Mouse (Mus musculus) embryonic facial prominence, embryonic 11.5 days (tissue): ENCODE results near the gene Unk. TPM values are rescaled to one million over a fixed set of nuclear protein-coding genes. Genes with fewer than 3 reads are reported as not detected.
A peak's percentile ranks its signal among the peaks of the same experiment; 100 is the strongest.

Source experiments
- ATAC-seq: fragments of 200-750 bp; cut with Nextera tagmentation; replicated peaks from 2 replicates; pipeline ENCODE4 v1.8.0; 2017; ENCODE audit warnings: low read depth; ENCODE audit not compliant: insufficient number of reproducible peaks, low FRiP score, low TSS enrichment
- DNase-seq: peaks from one replicate; pipeline ENCODE4 v3.0.0-alpha.2; 2015; ENCODE audit warnings: low spot score
- H3K27ac ChIP-seq: fragments of 300-500 bp; sonication (generic); replicated peaks from 2 replicates; pipeline ENCODE4 v1.5.1; 2014; ENCODE audit warnings: mild to moderate bottlenecking, low read depth, low read length, control low read depth
- H3K27me3 ChIP-seq: fragments of 300-500 bp; sonication (generic); 2 replicates; pipeline ENCODE4 v1.6.1; 2014; ENCODE audit warnings: mild to moderate bottlenecking, low read length, moderate library complexity, mixed read lengths; ENCODE audit not compliant: control insufficient read depth, insufficient read depth
- H3K36me3 ChIP-seq: fragments of 300-500 bp; sonication (generic); replicated peaks from 2 replicates; pipeline ENCODE4 v1.6.1; 2014; ENCODE audit warnings: low read depth, mild to moderate bottlenecking, low read length, moderate library complexity, mixed read lengths; ENCODE audit not compliant: control insufficient read depth, insufficient read depth
- H3K4me1 ChIP-seq: fragments of 300-500 bp; sonication (generic); 2 replicates; pipeline ENCODE4 v1.6.1; 2014; ENCODE audit warnings: low read length, mixed read lengths; ENCODE audit not compliant: control insufficient read depth, insufficient read depth
- H3K4me2 ChIP-seq: fragments of 300-500 bp; sonication (generic); 2 replicates; pipeline ENCODE4 v1.6.1; 2014; ENCODE audit warnings: low read depth, mild to moderate bottlenecking, control low read depth, low read length, moderate library complexity
- H3K4me3 ChIP-seq: fragments of 300-500 bp; sonication (generic); 2 replicates; pipeline ENCODE4 v1.5.1; 2014; ENCODE audit warnings: low read depth, low read length, control low read depth
- H3K9ac ChIP-seq: fragments of 300-500 bp; sonication (generic); replicated peaks from 2 replicates; pipeline ENCODE4 v1.6.1; 2014; ENCODE audit warnings: mild to moderate bottlenecking, control low read depth, low read length
- H3K9me3 ChIP-seq: fragments of 300-500 bp; sonication (generic); replicated peaks from 2 replicates; pipeline ENCODE4 v1.6.1; 2016; ENCODE audit warnings: mild to moderate bottlenecking, low read length, inconsistent platforms, mixed read lengths; ENCODE audit not compliant: control insufficient read depth
- WGBS: fragments of 180-500 bp; shearing (Covaris S2); extraction: QIAGEN DNeasy Blood & Tissue Kit; methylation state at CpG from one replicate; pipeline ENCODE4 v1.1.7; 2014; 5-methylcytosine and 5-hydroxymethylcytosine counted together
- polyA plus RNA-seq: library from polyadenylated mRNA; unstranded; fragments of >200 nt; fragmentation: Nextera tagmentation; extraction: Ambion mirVana; gene quantifications from 2 replicates; pipeline ENCODE4 v1.2.1, GENCODE M21; 2014

Unk gene
- polyA plus RNA-seq, 1 experiment from 2014 or later: 21.7 TPM

DNA sequence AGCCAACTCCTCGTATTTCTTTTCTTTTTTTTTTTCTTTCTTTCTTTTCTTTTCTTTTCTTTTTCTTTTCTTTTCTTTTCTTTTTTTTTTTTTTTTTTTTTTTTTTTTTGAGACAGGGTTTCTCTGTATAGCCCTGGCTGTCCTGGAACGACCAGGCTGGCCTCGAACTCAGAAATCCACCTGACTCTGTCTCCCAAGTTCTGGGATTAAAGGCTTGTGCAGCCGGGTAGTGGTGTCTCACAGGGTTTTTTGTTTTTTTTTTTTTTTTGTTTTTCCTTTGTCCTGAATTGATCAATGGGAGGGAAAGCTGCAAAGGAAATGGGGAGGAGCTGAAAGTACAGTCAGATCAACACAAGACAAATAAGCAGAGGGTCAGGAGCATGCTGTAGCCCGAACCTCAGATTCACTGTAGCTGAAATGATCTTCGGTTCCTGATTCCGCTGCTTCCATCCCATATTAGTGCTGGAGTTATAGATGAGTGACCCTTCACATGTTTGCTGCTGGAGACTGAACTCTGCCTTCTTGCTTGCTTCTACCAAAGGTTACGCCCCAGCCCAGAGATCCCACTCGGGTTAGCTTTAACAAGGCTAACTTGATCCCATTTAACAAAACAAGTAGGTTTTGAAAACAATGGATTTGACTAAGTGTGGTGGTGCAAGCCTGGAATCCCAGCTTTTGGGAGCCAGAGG, 1.8 kb upstream of the Unk start:
- WGBS: 82% methylated on average over 9 of the region's 9 CpGs
- Histone ChIP-seq H3K36me3 (no peaks in the 10 kb centered on the region), H3K4me2 (no peak overlapping the region), H3K9me3 (no peaks in the 10 kb centered on the region), H3K4me3 (no peak overlapping the region), H3K27ac (no peak overlapping the region), H3K9ac (no peak overlapping the region), H3K27me3 (no peaks in the 10 kb centered on the region), H3K4me1 (no peaks in the 10 kb centered on the region)
- DNase-seq (no peak), ATAC-seq (no peak)

GRCm38 (mm10) chr11:116029086-116029865, 846 bp upstream of the Unk start:
- Histone ChIP-seq H3K27ac (no peak overlapping the region), H3K4me3 (peak overlapping the region; percentile 68), H3K4me2 (peak overlapping the region; percentile 65), H3K36me3 (no peaks in the 10 kb centered on the region), H3K27me3 (no peaks in the 10 kb centered on the region), H3K4me1 (no peaks in the 10 kb centered on the region), H3K9ac (peak overlapping the region; percentile 39), H3K9me3 (no peaks in the 10 kb centered on the region)
- no peak; the same call in 1 of the 2 replicates for ATAC-seq
- 85% methylated on average over 6 of the region's 6 CpGs for WGBS
- no peak for DNase-seq

GRCm38 (mm10) chr11:116030898-116031845, 1.1 kb downstream of the Unk start:
- H3K9ac ChIP-seq: peak overlapping the region; percentile 92
- H3K4me3 ChIP-seq: peak overlapping the region; percentile 68
- H3K27me3 ChIP-seq: no peaks in the 10 kb centered on the region
- no peaks in the 10 kb centered on the region for H3K4me1 ChIP-seq
- H3K4me2 ChIP-seq: peak overlapping the region; percentile 74
- 27% methylated on average over 14 of the region's 14 CpGs for WGBS
- H3K27ac ChIP-seq: peak overlapping the region; percentile 98
- DNase-seq (peak; percentile 27), ATAC-seq (peak; percentile 17; the same call in 1 of the 2 replicates)
- H3K36me3 ChIP-seq: no peaks in the 10 kb centered on the region
- no peaks in the 10 kb centered on the region for H3K9me3 ChIP-seq

GRCm38 (mm10) chr11:116034584-116034983, 4.5 kb downstream of the Unk start:
- H3K9ac ChIP-seq: no peak overlapping the region
- 96% methylated on average over 6 of the region's 6 CpGs for WGBS

DNA sequence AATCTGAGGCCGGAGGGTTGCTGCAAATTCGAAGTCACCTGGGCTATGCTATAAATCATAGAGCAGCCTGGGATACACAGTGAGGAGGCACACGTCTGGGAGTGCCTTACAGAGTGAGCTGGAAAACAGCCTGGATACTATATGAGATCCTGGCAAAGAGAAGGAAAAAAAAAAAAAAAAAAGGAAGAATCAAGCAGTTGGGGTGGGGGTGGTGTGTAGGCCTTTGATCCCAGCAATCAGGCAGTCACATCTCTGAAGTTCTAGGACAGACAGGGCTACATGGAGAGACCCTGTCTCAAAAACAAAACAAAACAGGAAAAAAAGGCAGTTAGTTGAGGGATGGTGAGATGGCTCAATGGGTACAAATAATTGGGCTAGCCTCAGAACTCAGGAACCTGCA, 6.5 kb downstream of the Unk start:
- no peaks in the 10 kb centered on the region for H3K9me3 ChIP-seq
- 94% methylated on average over 3 of the region's 3 CpGs for WGBS
- H3K27ac ChIP-seq: no peak overlapping the region
- ATAC-seq (no peak), DNase-seq (no peak)
- no peaks in the 10 kb centered on the region for H3K27me3 ChIP-seq
- H3K4me2 ChIP-seq: no peak overlapping the region
- peaks cover 9% of the 10 kb centered on the region for H3K36me3 ChIP-seq
- no peak overlapping the region for H3K9ac ChIP-seq
- H3K4me3 ChIP-seq: no peak overlapping the region
- H3K4me1 ChIP-seq: no peaks in the 10 kb centered on the region

More at GRCm38 (mm10) chr11:116034584-116034983, 4.5 kb downstream of the Unk start:
- Histone ChIP-seq H3K27ac (no peak overlapping the region), H3K27me3 (no peaks in the 10 kb centered on the region), H3K36me3 (peaks cover 4% of the 10 kb centered on the region; the same call in 1 of the 2 replicates), H3K4me1 (no peaks in the 10 kb centered on the region), H3K4me3 (no peak overlapping the region), H3K9me3 (no peaks in the 10 kb centered on the region), H3K4me2 (no peak overlapping the region)
- DNase-seq (no peak), ATAC-seq (no peak)

DNA sequence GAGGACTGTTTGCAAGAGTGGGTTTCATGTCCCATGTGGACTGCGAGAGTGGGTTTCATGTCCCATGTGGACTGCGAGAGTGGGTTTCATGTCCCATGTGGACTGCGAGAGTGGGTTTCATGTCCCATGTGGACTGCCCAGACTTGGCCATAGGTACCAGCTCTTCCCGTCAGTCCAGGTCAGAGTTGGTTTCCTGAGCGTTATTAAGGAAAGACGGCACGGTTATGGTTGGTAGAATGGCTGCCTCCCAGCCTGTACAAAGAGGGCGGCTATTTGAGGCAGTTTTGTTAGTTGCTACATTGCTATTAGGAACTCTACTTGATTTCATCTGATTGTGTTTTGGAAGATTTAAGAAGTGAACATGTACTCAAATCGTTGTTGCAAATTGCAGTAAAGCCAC, 7.7 kb downstream of the Unk start:
- 93% methylated on average over 9 of the region's 9 CpGs for WGBS
- H3K36me3 ChIP-seq: peaks cover 9% of the 10 kb centered on the region
- no peak for ATAC-seq

DNA sequence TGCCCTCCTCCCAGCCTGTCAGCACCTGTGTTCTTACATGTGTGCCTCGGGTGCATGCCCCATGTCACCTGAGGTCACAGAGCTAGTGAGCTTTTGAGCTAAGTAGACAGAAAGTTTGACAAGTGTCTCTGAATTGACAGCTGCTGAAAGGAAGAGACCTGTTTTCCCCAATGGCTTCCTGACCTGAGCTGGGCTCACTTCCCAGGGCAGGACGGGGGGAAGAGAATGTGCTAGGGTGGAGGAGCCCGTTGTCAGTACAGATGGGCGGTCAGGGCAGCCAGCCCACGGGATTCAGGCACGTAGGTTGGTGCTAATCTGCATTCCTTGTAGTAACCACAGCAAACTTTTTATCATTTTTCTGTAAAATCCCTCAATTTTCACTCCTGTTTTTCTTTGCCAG, 10.5 kb downstream of the Unk start:
- DNase-seq: no peak
- ATAC-seq: no peak
- no peaks in the 10 kb centered on the region for H3K27me3 ChIP-seq
- H3K27ac ChIP-seq: no peak overlapping the region
- no peak overlapping the region for H3K4me2 ChIP-seq
- H3K36me3 ChIP-seq: peaks cover 9% of the 10 kb centered on the region
- no peaks in the 10 kb centered on the region for H3K4me1 ChIP-seq
- no peaks in the 10 kb centered on the region for H3K9me3 ChIP-seq
- no peak overlapping the region for H3K9ac ChIP-seq
- no peak overlapping the region for H3K4me3 ChIP-seq
- WGBS: 90% methylated on average over 6 of the region's 6 CpGs

More for the DNA sequence above, 7.7 kb downstream of the Unk start:
- no peak for DNase-seq
- Histone ChIP-seq H3K9me3 (no peaks in the 10 kb centered on the region), H3K4me1 (no peaks in the 10 kb centered on the region), H3K4me2 (no peak overlapping the region), H3K27me3 (no peaks in the 10 kb centered on the region), H3K9ac (no peak overlapping the region), H3K27ac (no peak overlapping the region), H3K4me3 (no peak overlapping the region)
